Mouse (Mus musculus) left cerebral cortex, adult 11 months (tissue): ENCODE data around the gene Prss45.
"Not testable (repeated sequence)": the region's sequence is repeated elsewhere in the genome, so short reads cannot be mapped to it uniquely, and the experiment has no call there.

Source experiments
- DNase-seq: peaks from one replicate; pipeline ENCODE4 v3.0.0; 2022; ENCODE audit warnings: low spot score

The Prss45 gene

DNA sequence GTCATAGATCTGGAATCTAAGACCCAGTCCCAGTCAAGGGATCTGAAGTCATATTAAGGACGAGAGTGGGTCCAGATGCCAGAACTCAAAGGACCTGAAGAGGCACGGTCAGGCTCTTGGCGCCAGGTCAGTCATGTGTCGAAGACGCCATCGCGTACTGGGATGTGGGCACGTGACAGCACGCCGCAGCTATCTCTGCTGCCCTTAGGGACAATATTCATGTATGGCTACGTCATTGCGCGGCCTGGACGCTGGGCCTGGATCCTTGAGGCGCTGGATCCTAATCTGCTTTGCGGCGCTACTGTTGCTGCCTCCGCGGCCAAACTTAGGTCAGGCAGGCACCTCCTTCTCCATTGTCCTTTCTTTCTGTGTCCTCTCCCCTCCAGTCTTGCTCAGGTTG is at the start of gene Prss45:
TSS of gene Prss45 (plus strand) at position 178 of the 400 bp plus-strand sequence.
- DNase-seq, result no peak

DNA sequence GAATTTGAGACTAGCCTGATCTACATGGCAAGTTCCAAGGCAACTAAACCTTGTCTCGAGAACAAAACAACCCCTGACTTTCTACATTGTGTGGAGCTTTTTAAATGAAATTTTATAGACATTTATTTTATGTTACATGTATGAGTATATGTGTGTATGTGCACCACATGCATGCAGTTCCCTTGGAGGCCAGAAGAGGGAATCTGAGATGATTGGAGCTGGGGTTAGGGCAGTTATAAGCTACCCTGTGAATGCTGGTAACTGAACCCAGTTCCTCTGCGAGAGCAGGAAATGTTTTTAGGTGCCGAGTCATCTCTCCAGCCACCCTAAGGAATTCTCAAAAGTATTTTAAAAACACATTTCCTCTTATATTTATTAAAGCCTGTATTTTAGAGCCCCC is 46.2 kb upstream of the Prss45 start:
- DNase-seq, result no peak

- no peak for DNase-seq
Measured at GRCm38 (mm10) chr9:110790462-110790861, 43.9 kb upstream of the Prss45 start.

GRCm38 (mm10) chr9:110797013-110797412 is 37.4 kb upstream of the Prss45 start:
- DNase-seq, result no peak

DNA sequence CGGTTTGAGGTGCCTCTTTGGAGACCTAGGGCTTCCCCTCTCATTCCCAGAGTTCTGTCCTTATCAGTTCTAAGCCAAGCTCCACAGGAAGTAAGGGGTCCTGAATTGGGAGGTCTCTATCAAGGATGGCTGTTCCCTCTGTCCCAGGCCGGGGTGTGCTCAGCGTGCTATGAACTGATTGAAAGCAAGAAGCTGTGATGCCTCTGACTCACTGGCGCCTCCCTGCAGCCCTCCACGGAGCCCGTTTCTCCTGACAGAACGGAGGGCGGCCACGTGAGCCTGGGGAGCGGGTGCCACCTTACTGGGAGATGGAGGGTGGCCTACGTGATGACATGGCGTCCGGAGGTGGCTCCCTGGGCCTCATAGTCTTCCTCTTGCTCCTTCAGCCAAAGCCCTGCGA is 36.5 kb upstream of the Prss45 start, which contains the start of gene Prss42:
TSS of gene Prss42 (plus strand) at position 301 of the 400 bp plus-strand sequence.
- no peak for DNase-seq

DNA sequence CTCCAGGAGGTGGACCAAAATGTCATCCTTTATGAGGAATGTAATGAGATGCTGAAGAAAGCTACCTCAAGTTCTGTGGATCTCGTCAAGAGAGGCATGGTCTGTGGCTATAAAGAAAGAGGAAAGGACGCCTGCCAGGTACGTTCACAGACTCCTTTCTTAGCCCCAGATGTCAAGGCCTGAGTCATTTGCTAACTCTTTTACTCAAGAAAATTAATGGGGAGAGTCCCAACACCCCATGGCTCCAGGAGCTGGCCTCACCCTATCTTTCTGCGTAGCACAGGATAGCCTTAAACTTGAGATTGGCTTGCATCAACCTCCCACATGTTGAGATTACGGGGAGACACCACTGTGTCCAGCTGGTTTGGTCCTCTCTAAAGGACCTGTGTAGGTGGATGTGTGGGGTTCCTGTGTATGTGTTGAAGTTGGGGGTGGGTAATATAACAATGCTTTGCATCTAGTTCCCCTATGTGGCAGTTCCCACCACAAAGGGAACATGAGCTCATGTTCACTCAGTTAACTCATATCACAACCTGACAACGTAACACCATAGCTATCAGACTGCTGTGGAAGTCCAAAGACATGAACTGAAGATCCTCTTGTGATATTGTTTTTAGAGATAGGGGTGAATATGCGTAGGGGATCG is 33.4 kb upstream of the Prss45 start:
- DNase-seq, result no peak

DNA sequence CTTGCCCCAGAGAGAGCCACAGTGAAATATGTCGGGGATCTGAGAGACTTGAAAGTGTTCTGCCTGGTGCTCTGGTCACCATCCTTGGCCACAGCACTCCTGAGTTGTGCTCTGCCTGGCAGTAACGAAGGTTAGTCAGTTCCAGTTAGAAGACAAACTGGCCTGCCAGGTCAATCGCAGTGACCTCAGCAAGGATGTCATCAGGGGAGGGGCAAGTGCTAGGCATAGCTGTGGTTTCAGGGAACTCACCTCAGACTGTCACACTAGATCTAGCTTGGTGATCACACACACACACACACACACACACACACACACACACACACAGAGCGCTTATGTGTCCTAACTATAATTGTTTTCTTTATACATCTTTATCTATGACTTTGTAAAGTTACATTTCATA is 31.1 kb upstream of the Prss45 start:
- DNase-seq, result no peak

DNA sequence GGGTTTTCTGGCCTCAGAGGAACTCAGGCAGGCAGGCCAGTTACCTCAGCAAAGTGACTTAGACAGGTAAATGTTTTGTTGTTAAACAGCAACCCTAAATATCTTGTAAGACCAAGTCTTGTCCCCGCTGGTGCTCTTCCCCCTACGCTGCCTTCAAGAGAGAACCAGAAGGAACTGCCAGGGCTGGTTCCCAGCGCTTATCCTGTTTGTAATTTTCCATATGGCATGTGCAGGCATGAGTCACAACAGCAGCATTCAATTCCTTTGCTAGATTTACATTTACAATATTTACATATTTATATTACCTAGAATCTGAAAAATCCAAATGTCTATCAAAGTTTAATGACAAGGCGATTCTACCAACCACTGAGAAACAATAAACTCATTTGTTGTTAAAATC is 24.3 kb upstream of the Prss45 start:
- DNase-seq, result no peak

DNA sequence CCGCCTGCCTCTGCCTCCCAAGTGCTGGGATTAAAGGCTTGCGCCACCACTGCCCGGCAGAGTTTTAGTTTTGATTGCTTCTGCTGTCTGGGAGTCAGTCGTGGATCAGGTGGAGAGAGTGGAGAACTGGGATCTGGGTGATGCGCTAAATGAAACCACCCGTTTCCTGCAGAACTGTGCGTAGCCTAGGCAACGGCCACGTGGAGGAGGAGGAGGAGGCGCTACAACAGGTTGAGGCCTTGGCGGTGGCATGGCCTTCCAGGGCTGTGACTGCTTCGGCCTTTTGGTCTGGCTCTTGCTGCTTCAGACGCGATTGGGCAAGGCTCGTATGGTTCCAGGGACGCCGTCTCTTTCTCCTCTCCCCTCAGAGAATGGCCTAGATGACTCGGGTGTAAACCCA is 20.6 kb upstream of the Prss45 start, which contains the start of gene Prss44:
TSS of gene Prss44 (plus strand) at position 206 of the 400 bp plus-strand sequence.
- no peak for DNase-seq

DNA sequence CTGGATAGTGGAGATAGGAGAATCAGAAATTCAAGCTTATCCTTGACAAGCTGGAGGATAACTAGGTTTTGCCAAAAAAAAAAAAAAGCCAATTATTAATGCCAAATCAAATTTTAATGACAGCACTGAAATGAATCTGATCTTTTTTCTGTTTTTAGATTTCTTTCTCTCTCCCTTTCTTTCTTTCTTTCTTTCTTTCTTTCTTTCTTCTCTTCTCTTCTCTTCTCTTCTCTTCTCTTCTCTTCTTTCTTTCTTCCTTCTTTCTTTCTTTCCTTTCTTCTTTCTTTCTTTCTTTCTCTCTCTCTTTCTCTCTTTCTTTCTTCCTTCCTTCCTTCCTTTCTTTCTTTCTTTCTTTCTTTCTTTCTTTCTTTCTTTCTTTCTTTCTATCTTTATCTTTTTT is 13.8 kb upstream of the Prss45 start:
- DNase-seq, result not testable (repeated sequence)

- DNase-seq, result no peak
Measured at GRCm38 (mm10) chr9:110821436-110821835, 13.0 kb upstream of the Prss45 start.

DNA sequence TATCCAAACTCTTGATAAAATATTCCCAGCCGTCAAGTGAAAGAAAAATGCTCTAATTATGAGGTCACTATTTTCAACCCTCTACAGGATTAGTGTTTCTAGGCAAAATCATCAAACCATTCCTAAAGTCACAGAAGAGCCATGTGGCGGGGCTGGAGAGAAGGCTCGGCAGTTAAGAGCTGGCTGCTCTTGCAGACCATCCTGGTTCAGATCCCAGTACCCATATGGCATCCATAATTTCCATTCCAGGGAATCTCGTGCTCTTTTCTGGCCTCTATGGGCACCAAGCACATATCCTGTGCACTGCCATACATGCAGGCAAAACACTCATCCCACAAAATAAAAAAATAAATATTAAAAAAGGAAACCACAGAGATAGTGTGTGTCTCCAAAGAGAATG is 9.0 kb upstream of the Prss45 start:
- DNase-seq, result no peak

DNA sequence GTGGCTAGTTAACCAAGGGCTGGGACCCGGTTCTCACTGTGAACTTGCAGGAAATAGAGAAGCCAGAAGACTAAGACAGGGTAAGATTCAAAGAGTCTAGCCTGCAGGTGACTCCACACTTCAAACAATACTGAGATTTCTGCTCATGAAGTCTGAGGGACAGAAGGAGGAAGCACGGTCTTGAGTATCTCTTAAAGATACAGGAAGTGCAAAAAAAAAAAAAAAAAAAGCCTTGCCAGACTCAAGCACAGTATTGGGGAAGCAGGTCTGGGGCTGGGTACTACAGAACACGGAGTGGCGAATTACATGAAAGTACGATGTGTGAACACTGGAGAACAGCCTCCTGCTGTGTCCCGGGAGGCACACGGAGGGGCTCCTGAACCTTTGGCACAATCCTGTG is 8.6 kb upstream of the Prss45 start:
- DNase-seq, result no peak

- DNase-seq, result no peak
Measured at GRCm38 (mm10) chr9:110826390-110826789, 8.0 kb upstream of the Prss45 start, which contains the start of gene Prss43. Gene Prss43 (plus strand): TSS chr9:110826690.

- no peak for DNase-seq
Measured at GRCm38 (mm10) chr9:110833021-110833420, 1.4 kb upstream of the Prss45 start.

DNA sequence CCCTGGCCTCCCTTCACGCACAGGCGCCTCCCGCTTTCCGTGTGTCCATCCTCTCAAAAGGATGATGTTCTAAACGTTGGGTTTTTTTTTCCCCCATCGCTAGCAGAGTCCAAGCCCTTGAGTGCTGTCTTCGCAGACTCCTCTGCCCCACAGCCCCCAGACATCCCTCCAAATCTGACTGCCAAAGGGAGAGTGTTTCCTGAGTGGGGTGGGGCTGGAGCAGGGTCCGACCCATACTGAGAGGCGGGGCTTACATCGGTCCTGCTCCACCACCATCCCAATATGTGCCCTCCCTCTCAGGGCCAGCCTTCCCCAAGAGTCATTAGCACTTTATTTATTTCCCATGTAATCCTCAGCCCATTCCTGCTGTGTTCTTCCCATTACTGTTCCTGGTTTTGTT is 573 bp downstream of the Prss45 start:
- no peak for DNase-seq

- peak; percentile 10 for DNase-seq
Measured at GRCm38 (mm10) chr9:110836112-110836511, 1.7 kb downstream of the Prss45 start.

DNA sequence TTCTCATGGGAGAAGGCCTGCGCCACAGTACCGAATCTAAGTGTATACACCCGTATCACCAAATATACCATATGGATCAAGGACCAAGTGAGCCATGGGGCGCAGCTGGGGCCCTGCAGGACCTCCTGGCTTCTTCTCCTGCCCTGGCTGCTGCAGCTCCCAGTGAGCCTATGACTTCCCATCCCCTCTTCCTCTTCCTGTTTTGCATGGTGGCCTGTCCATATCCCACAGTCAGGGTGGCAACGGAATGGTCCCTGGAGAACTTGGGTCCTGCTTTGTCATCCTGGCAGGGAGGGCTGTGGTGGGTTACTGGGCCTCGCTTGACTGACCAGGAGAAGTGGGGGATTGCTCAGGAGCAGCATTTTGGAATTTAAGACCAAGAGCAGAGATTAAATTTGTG is 6.5 kb downstream of the Prss45 start:
- no peak for DNase-seq

DNA sequence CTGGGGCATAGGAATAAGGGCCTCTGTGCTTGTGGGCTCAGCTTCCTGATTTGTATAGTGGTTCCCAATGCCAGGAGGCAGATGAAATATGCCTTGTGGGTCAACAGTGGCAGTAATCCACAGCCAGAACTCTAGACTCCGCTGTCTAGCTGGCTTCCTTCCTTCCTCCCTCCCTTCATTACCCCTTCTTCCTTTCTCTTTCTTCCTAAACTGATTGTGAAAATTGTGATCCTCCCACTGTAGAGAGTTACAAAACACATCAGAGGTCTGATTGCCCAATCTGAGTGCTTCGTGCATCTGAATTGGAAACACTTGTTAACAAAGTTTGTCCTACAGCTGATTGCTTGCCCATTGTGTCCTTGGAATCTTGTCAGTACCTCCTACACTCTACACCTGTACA is 7.0 kb downstream of the Prss45 start:
- no peak for DNase-seq

DNA sequence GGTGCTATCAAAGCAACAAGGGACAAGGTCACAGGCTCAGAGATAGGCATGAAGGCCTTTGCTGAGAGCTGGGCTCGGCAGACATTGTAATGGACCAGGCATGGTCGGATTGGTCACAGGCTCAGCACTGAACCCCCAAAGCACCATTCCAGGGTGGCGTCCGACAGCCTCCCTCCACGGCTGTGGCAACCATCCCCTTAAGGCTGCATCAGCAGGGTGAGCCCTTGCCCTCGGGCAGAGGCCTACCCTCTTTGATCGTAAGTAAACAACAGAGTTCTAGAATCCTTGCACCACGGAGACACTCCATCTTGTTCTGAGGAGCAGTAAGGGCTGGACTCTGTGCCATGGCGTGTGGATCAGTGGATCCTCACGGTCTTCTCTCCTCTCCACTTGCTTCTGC is 9.8 kb downstream of the Prss45 start, which contains the start of gene Prss46:
TSS of gene Prss46 (plus strand) at position 301 of the 400 bp plus-strand sequence.
- no peak for DNase-seq

GRCm38 (mm10) chr9:110849162-110849561 is 14.8 kb downstream of the Prss45 start:
- no peak for DNase-seq

- DNase-seq, result no peak
Measured at GRCm38 (mm10) chr9:110855903-110856302, 21.5 kb downstream of the Prss45 start.

DNA sequence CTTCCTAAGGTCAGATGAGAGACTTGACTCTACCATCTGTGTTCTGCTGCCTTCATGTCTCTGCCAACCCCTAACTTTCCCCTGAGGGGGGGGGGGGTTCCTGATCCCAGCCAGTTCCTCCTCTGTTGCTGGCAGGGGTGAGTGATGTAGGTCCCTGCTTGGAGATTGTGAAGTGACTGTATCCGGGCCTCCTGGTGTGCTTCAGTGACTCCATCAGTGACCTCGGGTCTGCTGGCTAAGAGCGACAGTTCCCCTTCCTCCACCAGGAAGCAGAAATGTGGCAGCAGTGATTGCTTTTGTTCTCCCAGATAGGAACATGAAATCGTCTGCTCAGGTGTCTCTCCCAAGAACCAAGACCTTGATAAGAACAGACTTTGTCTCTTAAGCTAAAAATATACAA is 22.5 kb downstream of the Prss45 start:
- DNase-seq, result no peak

DNA sequence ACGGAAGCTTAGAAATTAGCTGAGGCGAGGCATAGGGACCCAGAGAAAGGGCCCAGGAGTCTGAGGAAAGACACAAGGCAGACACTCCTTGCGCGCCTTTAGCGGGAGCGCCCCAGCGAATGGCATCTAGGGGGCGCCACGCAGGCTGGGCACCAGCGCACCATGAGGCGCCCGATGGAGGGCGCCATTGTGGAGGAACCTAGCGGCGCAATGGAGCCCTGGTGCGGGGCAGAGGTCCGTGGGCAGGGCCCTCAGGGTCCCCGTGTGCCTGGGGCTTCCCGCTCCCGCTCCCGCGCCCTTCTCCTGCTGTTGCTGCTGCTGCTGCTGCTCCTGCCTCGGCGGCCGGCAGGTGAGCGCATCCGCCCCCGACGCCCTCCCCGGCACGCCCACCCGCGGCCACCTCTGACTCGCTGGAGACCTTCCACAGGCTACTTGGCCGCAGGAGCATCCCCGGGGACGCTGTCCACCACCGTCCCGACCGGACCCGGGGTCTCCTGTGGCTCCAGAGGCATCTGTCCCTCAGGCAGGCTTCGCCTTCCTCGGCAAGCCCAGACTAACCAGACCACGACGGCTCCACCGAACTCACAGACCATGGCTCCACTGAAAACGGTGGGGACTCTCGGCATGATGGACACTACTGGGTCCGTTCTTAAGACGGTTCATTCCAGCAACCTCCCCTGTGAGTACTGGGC is 23.5 kb downstream of the Prss45 start, which contains the start of gene Prss50:
TSS of gene Prss50 (plus strand) at position 187 of the 692 bp plus-strand sequence.
- no peak for DNase-seq
